Mouse (Mus musculus) inflammation-experienced regulatory T-cells, adult 16 weeks (primary cell): Measurements from ENCODE around the gene Olfr1008. TPM values are rescaled to one million over a fixed set of nuclear protein-coding genes. Genes with fewer than 3 reads are reported as not detected.

Experiments used
- polyA plus RNA-seq: library from polyadenylated mRNA; unstranded; fragments of 100-300 nt; shearing (Covaris generic); gene quantifications from one replicate; pipeline ENCODE4 v1.2.1, GENCODE M21; 2017

Olfr1008 gene
- polyA plus RNA-seq = not detected

DNA sequence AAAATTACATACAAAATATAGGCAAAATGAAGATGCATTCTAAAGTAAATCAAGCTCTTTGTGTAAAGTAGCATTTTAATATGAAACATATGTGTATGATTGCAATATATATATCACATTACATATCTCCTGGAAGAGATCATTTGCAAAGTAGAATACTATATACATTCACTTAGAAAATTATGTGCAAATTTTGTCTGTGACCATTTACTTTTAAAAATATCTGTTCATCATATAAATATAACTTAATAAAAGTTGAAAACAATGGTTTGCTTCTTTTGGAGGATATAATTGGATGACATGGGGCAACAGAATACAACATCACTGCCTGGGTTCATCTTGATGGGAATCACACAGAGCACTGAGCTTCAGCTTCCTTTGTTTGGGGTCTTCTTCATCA, at the start of gene Olfr1008:
Olfr1008 (plus strand) TSS at position 301 of the 400 bp plus-strand sequence.

DNA sequence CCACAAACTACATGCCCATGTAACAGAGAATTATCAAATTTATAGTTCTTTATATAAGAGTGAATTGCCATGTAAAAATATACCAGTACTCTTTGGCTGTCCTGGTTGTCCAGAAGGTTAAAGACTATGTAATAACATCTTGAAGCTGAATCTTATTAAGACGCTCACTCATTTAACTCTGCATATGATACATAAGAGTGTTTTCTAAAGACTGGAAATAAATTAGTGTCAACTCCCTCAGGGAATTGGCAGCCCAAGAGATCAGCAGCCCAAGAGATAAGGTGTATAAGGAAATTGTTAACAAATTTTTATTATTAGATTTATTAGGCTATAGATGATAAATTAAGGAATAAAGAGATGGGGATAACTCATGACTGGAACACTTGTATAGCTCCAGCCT, 38.6 kb upstream of the Olfr1008 start, which contains the start of gene Olfr1002:
Olfr1002 (minus strand) TSS at position 101 of the 400 bp plus-strand sequence.

GRCm38 (mm10) chr2:85664355-85664754, 24.9 kb upstream of the Olfr1008 start, which contains the start of gene Olfr154:
Olfr154 (minus strand) TSS chr2:85664455.

DNA sequence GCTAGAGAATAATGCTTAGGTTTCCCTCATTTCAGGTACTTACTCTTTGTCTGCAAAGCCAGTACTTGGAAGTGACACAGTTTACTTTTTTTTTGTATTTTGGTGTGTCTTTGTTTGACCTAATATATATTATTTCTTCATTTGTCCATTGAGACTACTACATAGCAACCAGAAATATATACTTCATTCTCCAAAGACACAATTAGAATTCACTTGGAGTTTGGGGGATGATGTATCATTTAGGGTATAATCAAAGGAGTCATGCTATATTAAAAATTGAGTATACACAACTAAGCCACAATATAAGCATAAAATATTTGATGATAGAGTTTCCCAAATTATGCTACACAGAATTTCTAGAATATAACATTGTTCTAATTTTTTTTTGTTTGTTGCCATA, 10.6 kb upstream of the Olfr1008 start, which contains the start of gene Olfr1006:
Olfr1006 (minus strand) TSS at position 101 of the 400 bp plus-strand sequence.

DNA sequence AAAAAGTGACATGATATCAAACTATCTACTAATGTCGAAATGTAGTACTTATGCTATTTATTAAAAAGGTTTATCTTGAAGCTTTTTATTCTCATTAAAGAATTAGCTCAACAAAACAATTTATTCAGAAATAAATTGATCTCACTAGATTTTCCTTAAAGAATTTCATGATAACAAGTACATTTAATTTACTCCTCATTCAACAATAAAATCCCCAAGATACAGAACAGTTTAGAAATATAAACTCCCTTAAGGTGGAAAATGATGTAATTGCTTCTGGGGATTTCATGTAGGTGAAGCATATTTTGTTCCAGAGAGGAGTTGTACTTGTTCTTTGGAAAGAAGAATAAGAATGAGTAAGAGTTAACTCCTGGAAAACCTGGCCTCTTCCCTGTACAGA, 25.9 kb downstream of the Olfr1008 start, which contains the start of gene Olfr1009:
Olfr1009 (plus strand) TSS at position 301 of the 400 bp plus-strand sequence.

Other genes with a start within 250 kb of the Olfr1008 start
- not detected for gene Olfr995, start 245.8 kb upstream of the Olfr1008 start, polyA plus RNA-seq
- gene 4833423E24Rik, start 170.4 kb upstream of the Olfr1008 start, polyA plus RNA-seq = not detected
- gene Olfr996, start 110.2 kb upstream of the Olfr1008 start, polyA plus RNA-seq = not detected
- not detected for gene Olfr998, start 100.5 kb upstream of the Olfr1008 start, polyA plus RNA-seq
- gene Olfr1000, start 77.5 kb upstream of the Olfr1008 start, polyA plus RNA-seq = not detected
- not detected for gene Olfr1002, start 38.7 kb upstream of the Olfr1008 start, polyA plus RNA-seq
- not detected for gene Olfr154, start 25.0 kb upstream of the Olfr1008 start, polyA plus RNA-seq
- not detected for gene Olfr1006, start 10.7 kb upstream of the Olfr1008 start, polyA plus RNA-seq
- gene Olfr1009, start 26.0 kb downstream of the Olfr1008 start, polyA plus RNA-seq = not detected
- not detected for gene Olfr1012, start 73.3 kb downstream of the Olfr1008 start, polyA plus RNA-seq
- gene Olfr1013, start 77.7 kb downstream of the Olfr1008 start, polyA plus RNA-seq = not detected
- gene Olfr1014, start 83.3 kb downstream of the Olfr1008 start, polyA plus RNA-seq = not detected
- gene Olfr1015, start 92.6 kb downstream of the Olfr1008 start, polyA plus RNA-seq = not detected
- not detected for gene Olfr1016, start 113.1 kb downstream of the Olfr1008 start, polyA plus RNA-seq
- not detected for gene Olfr1018, start 129.0 kb downstream of the Olfr1008 start, polyA plus RNA-seq
- gene Olfr1019, start 156.1 kb downstream of the Olfr1008 start, polyA plus RNA-seq = not detected
- not detected for gene Olfr1020, start 157.6 kb downstream of the Olfr1008 start, polyA plus RNA-seq
- gene Olfr1022, start 179.2 kb downstream of the Olfr1008 start, polyA plus RNA-seq = not detected
- not detected for gene Olfr1023, start 196.2 kb downstream of the Olfr1008 start, polyA plus RNA-seq
- not detected for gene Olfr1024, start 215.6 kb downstream of the Olfr1008 start, polyA plus RNA-seq
- gene Olfr1025-ps1, start 225.8 kb downstream of the Olfr1008 start, polyA plus RNA-seq = not detected
- not detected for gene Olfr1026, start 232.1 kb downstream of the Olfr1008 start, polyA plus RNA-seq